Mouse (Mus musculus) embryonic facial prominence, embryonic 11.5 days (tissue): ENCODE results near the gene Zscan2. TPM values are rescaled to one million over a fixed set of nuclear protein-coding genes. Genes with fewer than 3 reads are reported as not detected.

Source experiments
- ATAC-seq: fragments of 200-750 bp; cut with Nextera tagmentation; replicated peaks from 2 replicates; pipeline ENCODE4 v1.8.0; 2017; ENCODE audit warnings: low read depth; ENCODE audit not compliant: insufficient number of reproducible peaks, low FRiP score, low TSS enrichment
- DNase-seq: peaks from one replicate; pipeline ENCODE4 v3.0.0-alpha.2; 2015; ENCODE audit warnings: low spot score
- H3K27ac ChIP-seq: fragments of 300-500 bp; sonication (generic); replicated peaks from 2 replicates; pipeline ENCODE4 v1.5.1; 2014; ENCODE audit warnings: mild to moderate bottlenecking, low read depth, low read length, control low read depth
- H3K27me3 ChIP-seq: fragments of 300-500 bp; sonication (generic); 2 replicates; pipeline ENCODE4 v1.6.1; 2014; ENCODE audit warnings: mild to moderate bottlenecking, low read length, moderate library complexity, mixed read lengths; ENCODE audit not compliant: control insufficient read depth, insufficient read depth
- H3K36me3 ChIP-seq: fragments of 300-500 bp; sonication (generic); replicated peaks from 2 replicates; pipeline ENCODE4 v1.6.1; 2014; ENCODE audit warnings: low read depth, mild to moderate bottlenecking, low read length, moderate library complexity, mixed read lengths; ENCODE audit not compliant: control insufficient read depth, insufficient read depth
- H3K4me1 ChIP-seq: fragments of 300-500 bp; sonication (generic); 2 replicates; pipeline ENCODE4 v1.6.1; 2014; ENCODE audit warnings: low read length, mixed read lengths; ENCODE audit not compliant: control insufficient read depth, insufficient read depth
- H3K4me2 ChIP-seq: fragments of 300-500 bp; sonication (generic); 2 replicates; pipeline ENCODE4 v1.6.1; 2014; ENCODE audit warnings: low read depth, mild to moderate bottlenecking, control low read depth, low read length, moderate library complexity
- H3K4me3 ChIP-seq: fragments of 300-500 bp; sonication (generic); 2 replicates; pipeline ENCODE4 v1.5.1; 2014; ENCODE audit warnings: low read depth, low read length, control low read depth
- H3K9ac ChIP-seq: fragments of 300-500 bp; sonication (generic); replicated peaks from 2 replicates; pipeline ENCODE4 v1.6.1; 2014; ENCODE audit warnings: mild to moderate bottlenecking, control low read depth, low read length
- H3K9me3 ChIP-seq: fragments of 300-500 bp; sonication (generic); replicated peaks from 2 replicates; pipeline ENCODE4 v1.6.1; 2016; ENCODE audit warnings: mild to moderate bottlenecking, low read length, inconsistent platforms, mixed read lengths; ENCODE audit not compliant: control insufficient read depth
- WGBS: fragments of 180-500 bp; shearing (Covaris S2); extraction: QIAGEN DNeasy Blood & Tissue Kit; methylation state at CpG from one replicate; pipeline ENCODE4 v1.1.7; 2014; 5-methylcytosine and 5-hydroxymethylcytosine counted together
- polyA plus RNA-seq: library from polyadenylated mRNA; unstranded; fragments of >200 nt; fragmentation: Nextera tagmentation; extraction: Ambion mirVana; gene quantifications from 2 replicates; pipeline ENCODE4 v1.2.1, GENCODE M21; 2014

Zscan2 gene
- polyA plus RNA-seq, 1 experiment from 2014 or later, result 4.5 TPM

- ATAC-seq (no peak), DNase-seq (no peak)
- WGBS, result 92% methylated on average over 5 of the region's 5 CpGs
- Histone ChIP-seq H3K4me2 (no peak overlapping the region), H3K4me1 (no peaks in the 10 kb centered on the region), H3K9me3 (no peaks in the 10 kb centered on the region), H3K4me3 (no peak overlapping the region), H3K9ac (no peak overlapping the region), H3K27ac (no peak overlapping the region), H3K27me3 (no peaks in the 10 kb centered on the region), H3K36me3 (peaks cover 6% of the 10 kb centered on the region)
These were observed 58.9 kb downstream of the Zscan2 start for GRCm38 (mm10) chr7:80919647-80920008.

GRCm38 (mm10) chr7:80923165-80923564 is 62.4 kb downstream of the Zscan2 start:
- no peak overlapping the region for H3K27ac ChIP-seq
- peaks cover 7% of the 10 kb centered on the region for H3K36me3 ChIP-seq
- WGBS, result 89% methylated on average over 2 of the region's 2 CpGs
- H3K27me3 ChIP-seq, result no peaks in the 10 kb centered on the region
- no peaks in the 10 kb centered on the region for H3K9me3 ChIP-seq
- no peak for ATAC-seq
- no peaks in the 10 kb centered on the region for H3K4me1 ChIP-seq
- no peak overlapping the region for H3K4me3 ChIP-seq
- DNase-seq, result no peak
- no peak overlapping the region for H3K9ac ChIP-seq
- no peak overlapping the region for H3K4me2 ChIP-seq

Other genes starting within 250 kb of the Zscan2 start
- gene Crtc3, start 172.0 kb upstream of the Zscan2 start, polyA plus RNA-seq, result 8.4 and 9.7 TPM in 2 replicates
- 30.4 and 32.6 TPM in 2 replicates for gene Iqgap1, start 34.9 kb upstream of the Zscan2 start, polyA plus RNA-seq
- 33.0 and 38.8 TPM in 2 replicates for gene Wdr73, start 40.3 kb downstream of the Zscan2 start, polyA plus RNA-seq
- 7.3 and 8.5 TPM in 2 replicates for gene Nmb, start 44.2 kb downstream of the Zscan2 start, polyA plus RNA-seq
- 220 and 231 TPM in 2 replicates for gene Sec11a, start 86.9 kb downstream of the Zscan2 start, polyA plus RNA-seq
- 10.2 and 10.9 TPM in 2 replicates for gene Zfp592, start 132.8 kb downstream of the Zscan2 start, polyA plus RNA-seq
- 0.17 and 0.35 TPM in 2 replicates for gene Alpk3, start 196.7 kb downstream of the Zscan2 start, polyA plus RNA-seq